Mouse (Mus musculus): ENCODE results near the gene Manba. TPM values are rescaled to one million over a fixed set of nuclear protein-coding genes. Genes with fewer than 3 reads are reported as not detected.

Manba gene
- total and polyA plus RNA-seq, 2 experiments from 2014 or later: 20.6 to 36.0 TPM

- H3K9me3 ChIP-seq (replicated peaks; ENCODE audit: control insufficient read depth, low read length): no peaks in the 10 kb centered on the region
- no peak overlapping the region for H3K4me2 ChIP-seq (ENCODE audit: low read depth, low read length)
- 0 out of 2 replicates have a peak overlapping the region, but pooled peaks have one; percentile 3 for H3K27ac ChIP-seq (ENCODE audit: low read depth)
- 72% methylated on average over 10 of the region's 10 CpGs for WGBS
- DNase-seq (ENCODE audit: low spot score) (no peak), ATAC-seq (ENCODE audit: insufficient read depth, low read depth) (no peak)
- H3K36me3 ChIP-seq (replicated peaks; ENCODE audit: control insufficient read depth, insufficient read depth, low read length): peaks cover 73% of the 10 kb centered on the region
- no peak overlapping the region for H3K9ac ChIP-seq (replicated peaks; ENCODE audit: low read depth, low read length)
- H3K4me3 ChIP-seq (ENCODE audit: low read depth, low read length): no peak overlapping the region
- H3K27me3 ChIP-seq (ENCODE audit: control insufficient read depth, insufficient read depth, low read length): no peaks in the 10 kb centered on the region
- TF ChIP-seq EP300 (IDR thresholded peaks at IDR 0.05; ENCODE audit: low read depth): no peak
- no peak for TF ChIP-seq CTCF (IDR thresholded peaks at IDR 0.05; ENCODE audit: low read depth)
- peaks cover 32% of the 10 kb centered on the region for H3K4me1 ChIP-seq (ENCODE audit: control insufficient read depth, insufficient read depth)
Observed at GRCm38 (mm10) chr3:135604626-135605417, 119.4 kb downstream of the Manba start.

- H3K36me3 ChIP-seq (replicated peaks; ENCODE audit: control insufficient read depth, insufficient read depth, low read length): peaks cover 75% of the 10 kb centered on the region
- H3K27ac ChIP-seq (ENCODE audit: low read depth): peak overlapping the region; percentile 21; the same call in 1 of the 2 replicates
- no peak overlapping the region for H3K4me2 ChIP-seq (ENCODE audit: low read depth, low read length)
- no peak for ATAC-seq (ENCODE audit: insufficient read depth, low read depth)
- H3K4me1 ChIP-seq (ENCODE audit: control insufficient read depth, insufficient read depth): peaks cover 32% of the 10 kb centered on the region
- 60% methylated on average over 4 of the region's 4 CpGs for WGBS
- no peak overlapping the region for H3K4me3 ChIP-seq (ENCODE audit: low read depth, low read length)
- H3K9ac ChIP-seq (replicated peaks; ENCODE audit: low read depth, low read length): no peak overlapping the region
- no peaks in the 10 kb centered on the region for H3K9me3 ChIP-seq (replicated peaks; ENCODE audit: control insufficient read depth, low read length)
- H3K27me3 ChIP-seq (ENCODE audit: control insufficient read depth, insufficient read depth, low read length): no peaks in the 10 kb centered on the region
- DNase-seq (ENCODE audit: low spot score): no peak
- TF ChIP-seq EP300 (IDR thresholded peaks at IDR 0.05; ENCODE audit: low read depth) (no peak), CTCF (IDR thresholded peaks at IDR 0.05; ENCODE audit: low read depth) (no peak)
Observed at GRCm38 (mm10) chr3:135605474-135605873, 120.1 kb downstream of the Manba start.

GRCm38 (mm10) chr3:135606592-135606991, 121.2 kb downstream of the Manba start:
- H3K4me1 ChIP-seq (ENCODE audit: control insufficient read depth, insufficient read depth): peaks cover 32% of the 10 kb centered on the region
- no peak for ATAC-seq (ENCODE audit: insufficient read depth, low read depth)
- no peaks in the 10 kb centered on the region for H3K27me3 ChIP-seq (ENCODE audit: control insufficient read depth, insufficient read depth, low read length)
- no peak overlapping the region for H3K27ac ChIP-seq (ENCODE audit: low read depth)
- no peak overlapping the region for H3K4me2 ChIP-seq (ENCODE audit: low read depth, low read length)
- no peak overlapping the region for H3K4me3 ChIP-seq (ENCODE audit: low read depth, low read length)
- no peak overlapping the region for H3K9ac ChIP-seq (replicated peaks; ENCODE audit: low read depth, low read length)
- WGBS: 86% methylated on average over 8 of the region's 8 CpGs
- DNase-seq (ENCODE audit: low spot score): no peak
- H3K9me3 ChIP-seq (replicated peaks; ENCODE audit: control insufficient read depth, low read length): no peaks in the 10 kb centered on the region
- no peak for TF ChIP-seq EP300 (IDR thresholded peaks at IDR 0.05; ENCODE audit: low read depth)
- H3K36me3 ChIP-seq (replicated peaks; ENCODE audit: control insufficient read depth, insufficient read depth, low read length): peaks cover 77% of the 10 kb centered on the region

GRCm38 (mm10) chr3:135607021-135607420, 121.6 kb downstream of the Manba start:
- no peak for DNase-seq (ENCODE audit: low spot score)
- no peak overlapping the region for H3K9ac ChIP-seq (replicated peaks; ENCODE audit: low read depth, low read length)
- H3K27ac ChIP-seq (ENCODE audit: low read depth): no peak overlapping the region
- peak overlapping the region; percentile 44; the same call in 1 of the 2 replicates for H3K4me2 ChIP-seq (ENCODE audit: low read depth, low read length)
- H3K36me3 ChIP-seq (replicated peaks; ENCODE audit: control insufficient read depth, insufficient read depth, low read length): peaks cover 77% of the 10 kb centered on the region
- WGBS: 81% methylated on average over 9 of the region's 9 CpGs
- no peaks in the 10 kb centered on the region for H3K9me3 ChIP-seq (replicated peaks; ENCODE audit: control insufficient read depth, low read length)
- H3K27me3 ChIP-seq (ENCODE audit: control insufficient read depth, insufficient read depth, low read length): no peaks in the 10 kb centered on the region
- TF ChIP-seq CTCF (IDR thresholded peaks at IDR 0.05; ENCODE audit: low read depth) (no peak), EP300 (IDR thresholded peaks at IDR 0.05; ENCODE audit: low read depth) (no peak)
- peaks cover 32% of the 10 kb centered on the region for H3K4me1 ChIP-seq (ENCODE audit: control insufficient read depth, insufficient read depth)
- no peak for ATAC-seq (ENCODE audit: insufficient read depth, low read depth)
- no peak overlapping the region for H3K4me3 ChIP-seq (ENCODE audit: low read depth, low read length)

- Histone ChIP-seq H3K4me3 (ENCODE audit: low read depth, low read length) (peak overlapping the region; percentile 20), H3K36me3 (replicated peaks; ENCODE audit: control insufficient read depth, insufficient read depth, low read length) (peaks cover 77% of the 10 kb centered on the region), H3K27ac (ENCODE audit: low read depth) (peak overlapping the region; percentile 47), H3K27me3 (ENCODE audit: control insufficient read depth, insufficient read depth, low read length) (no peaks in the 10 kb centered on the region), H3K4me1 (ENCODE audit: control insufficient read depth, insufficient read depth) (peaks cover 25% of the 10 kb centered on the region), H3K9ac (replicated peaks; ENCODE audit: low read depth, low read length) (peak overlapping the region; percentile 8; the same call in 1 of the 2 replicates), H3K9me3 (replicated peaks; ENCODE audit: control insufficient read depth, low read length) (no peaks in the 10 kb centered on the region), H3K4me2 (ENCODE audit: low read depth, low read length) (peak overlapping the region; percentile 44)
- no peak for ATAC-seq (ENCODE audit: insufficient read depth, low read depth)
- 52% methylated on average over 24 of the region's 24 CpGs for WGBS
- DNase-seq (ENCODE audit: low spot score): no peak
- TF ChIP-seq EP300 (IDR thresholded peaks at IDR 0.05; ENCODE audit: low read depth): no peak
- no peak for TF ChIP-seq CTCF (IDR thresholded peaks at IDR 0.05; ENCODE audit: low read depth)
Observed at GRCm38 (mm10) chr3:135607660-135608473, 122.5 kb downstream of the Manba start.

Data from heart, postnatal 0 days (tissue).